Mouse (Mus musculus) ovary, postnatal 14 days (tissue): ENCODE measurements around the gene Kcnh5.

Experiments
- DNase-seq: peaks from one replicate; pipeline ENCODE4 v3.0.0; 2022; ENCODE audit warnings: low spot score

Gene Kcnh5

DNA sequence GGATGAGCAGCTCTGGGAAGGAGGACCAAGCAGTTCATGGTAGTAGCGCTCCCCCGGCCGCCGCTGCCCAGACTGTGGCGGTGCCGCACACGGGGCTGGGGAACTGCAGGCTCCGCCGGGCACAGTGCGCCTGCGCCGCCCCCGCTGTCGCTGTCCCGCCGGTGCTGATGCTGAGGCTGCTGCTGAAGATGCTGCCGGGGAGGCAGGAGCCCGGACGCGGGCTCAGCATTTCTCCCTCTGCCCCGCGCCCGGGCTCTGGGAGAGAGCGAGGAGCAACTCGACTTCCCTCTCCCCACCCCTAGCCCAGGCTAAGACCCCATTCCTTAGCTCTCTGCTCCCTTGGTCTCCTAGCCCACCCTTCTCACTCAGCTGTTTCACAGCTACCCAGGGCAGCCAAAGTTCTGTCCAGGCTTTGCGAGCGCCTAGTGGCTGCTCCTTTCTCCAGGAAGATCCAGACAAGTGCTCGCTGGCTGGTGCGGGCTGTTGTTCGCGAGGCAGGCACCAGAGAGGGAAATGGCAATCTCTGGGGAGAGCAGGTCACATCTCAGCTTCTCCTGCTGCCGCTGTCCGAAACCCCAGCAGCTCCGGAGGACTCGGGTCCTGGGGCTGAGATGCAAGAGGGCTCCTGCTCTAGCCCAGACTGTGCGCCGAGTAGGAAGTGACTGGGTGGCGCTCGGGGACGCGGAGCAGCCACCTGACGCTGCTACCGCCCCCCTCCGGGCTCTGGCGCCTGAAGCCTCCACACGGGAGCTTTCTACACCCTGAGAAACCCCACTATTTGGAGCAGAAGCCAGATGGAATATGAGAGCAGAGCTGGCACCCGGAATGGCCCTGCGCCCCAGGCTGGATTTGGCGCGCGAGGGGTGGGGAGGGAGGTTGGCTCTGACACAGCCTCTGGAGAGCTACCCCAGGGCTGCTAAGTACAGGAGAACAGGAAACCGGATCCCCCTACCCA, at the start of gene Kcnh5:
Gene Kcnh5 (minus strand): TSS at position 642 of the 955 bp plus-strand sequence.
- DNase-seq, result peak; percentile 4

DNA sequence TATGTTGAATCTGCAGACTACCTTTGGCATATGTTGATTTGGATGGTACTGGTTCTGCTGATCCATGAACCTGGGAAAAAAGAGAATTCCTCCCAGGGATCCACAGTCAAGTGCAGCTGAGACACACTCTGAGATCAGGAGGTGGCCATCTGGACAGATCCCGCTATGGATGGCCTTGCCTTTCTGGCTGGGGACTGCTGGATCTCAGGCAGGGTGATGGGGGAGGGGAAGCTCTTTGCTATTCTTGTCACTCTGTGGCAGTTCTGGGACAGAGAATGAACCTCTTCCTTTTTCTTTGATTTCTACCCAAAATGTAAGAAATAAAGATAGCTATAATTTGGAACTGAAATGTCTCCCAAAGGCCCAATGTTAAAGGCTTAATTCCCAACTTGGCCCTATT, 46.8 kb upstream of the Kcnh5 start:
- DNase-seq, result no peak

DNA sequence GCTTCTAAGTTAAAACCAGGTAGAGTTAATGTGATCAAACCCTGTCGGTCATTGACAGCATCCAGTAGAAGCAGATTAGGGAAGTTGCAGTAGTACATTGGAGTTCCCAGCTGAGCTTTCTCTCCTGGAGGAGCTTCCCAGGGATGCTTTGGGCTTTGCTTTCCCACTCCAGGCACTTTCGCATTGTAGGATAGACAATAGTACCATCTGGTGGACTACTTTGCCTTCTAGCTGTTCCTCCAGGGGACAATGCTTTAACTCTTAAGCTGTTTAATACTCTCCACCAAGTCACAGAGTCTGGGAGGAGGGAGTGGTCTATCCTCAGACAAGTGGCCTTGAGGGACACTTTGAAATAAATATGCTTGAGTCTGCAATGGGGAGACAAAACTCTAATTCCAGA, 12.3 kb upstream of the Kcnh5 start:
- no peak for DNase-seq

GRCm38 (mm10) chr12:75182646-75183045, 5.5 kb upstream of the Kcnh5 start:
- DNase-seq, result no peak

DNA sequence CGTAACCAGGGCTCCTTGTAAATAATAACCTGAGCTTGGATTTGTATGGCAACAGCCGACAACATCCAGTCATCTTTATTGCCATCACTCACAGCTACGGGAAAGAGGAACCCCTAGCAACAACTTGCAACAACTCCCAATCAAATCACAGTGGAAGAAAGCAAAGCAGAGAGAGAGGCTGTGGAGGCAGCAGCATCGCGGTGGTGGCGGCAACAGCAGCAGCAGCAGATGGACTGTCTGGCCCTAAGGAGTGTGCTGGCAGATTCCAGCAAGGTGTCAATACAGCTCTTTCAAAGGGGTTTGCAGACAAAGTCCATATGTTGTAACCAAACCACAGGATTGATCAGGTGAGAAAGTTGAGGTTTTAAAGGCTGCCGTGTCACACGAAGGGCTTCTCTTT, 2.4 kb upstream of the Kcnh5 start:
- DNase-seq, result no peak

GRCm38 (mm10) chr12:75177646-75178030, 506 bp upstream of the Kcnh5 start:
- DNase-seq, result no peak

- DNase-seq, result no peak
Observed at GRCm38 (mm10) chr12:75175931-75176565, 1.1 kb downstream of the Kcnh5 start.

GRCm38 (mm10) chr12:75170970-75171369, 6.2 kb downstream of the Kcnh5 start:
- DNase-seq, result no peak

DNA sequence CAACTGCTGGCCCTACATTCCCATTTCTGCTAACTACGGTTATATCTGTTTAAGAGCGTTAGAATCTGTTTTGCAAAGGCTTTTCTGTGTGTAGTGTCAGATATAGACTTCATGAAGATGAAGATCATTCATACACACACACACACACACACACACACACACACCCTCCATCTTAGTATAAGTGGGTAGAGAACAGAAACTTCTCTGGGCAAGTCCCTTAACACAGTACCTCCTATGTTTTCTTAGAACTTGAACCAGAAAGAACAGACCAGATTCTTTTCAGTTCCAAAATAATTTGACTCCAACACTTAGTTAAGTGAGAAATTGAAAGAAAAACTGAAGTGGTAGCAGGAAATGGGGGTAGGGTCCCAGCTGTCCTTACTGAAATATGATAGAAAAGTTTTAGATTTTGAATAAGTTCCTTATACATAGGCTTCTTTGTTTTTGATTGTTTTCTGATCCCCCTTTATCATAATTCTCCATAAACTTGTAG, 24.0 kb downstream of the Kcnh5 start:
- no peak for DNase-seq

DNA sequence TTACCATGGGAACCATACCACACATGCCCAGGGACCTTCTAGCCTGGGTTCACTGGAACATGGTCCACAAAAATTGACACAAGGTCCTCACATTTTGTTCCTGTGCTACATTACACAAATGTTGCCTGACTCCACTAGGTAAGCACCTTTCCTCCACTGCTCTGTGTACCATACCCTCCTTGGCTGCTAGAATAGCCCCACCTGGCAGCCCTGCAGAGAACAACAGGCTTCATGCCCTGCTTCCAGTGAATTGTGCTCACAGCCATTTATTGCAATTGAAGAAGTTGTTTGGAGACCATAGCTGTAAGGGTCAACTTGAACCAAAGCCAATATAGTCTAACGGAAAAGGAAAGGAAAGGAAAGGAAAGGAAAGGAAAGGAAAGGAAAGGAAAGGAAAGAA, 37.3 kb downstream of the Kcnh5 start:
- DNase-seq, result no peak

DNA sequence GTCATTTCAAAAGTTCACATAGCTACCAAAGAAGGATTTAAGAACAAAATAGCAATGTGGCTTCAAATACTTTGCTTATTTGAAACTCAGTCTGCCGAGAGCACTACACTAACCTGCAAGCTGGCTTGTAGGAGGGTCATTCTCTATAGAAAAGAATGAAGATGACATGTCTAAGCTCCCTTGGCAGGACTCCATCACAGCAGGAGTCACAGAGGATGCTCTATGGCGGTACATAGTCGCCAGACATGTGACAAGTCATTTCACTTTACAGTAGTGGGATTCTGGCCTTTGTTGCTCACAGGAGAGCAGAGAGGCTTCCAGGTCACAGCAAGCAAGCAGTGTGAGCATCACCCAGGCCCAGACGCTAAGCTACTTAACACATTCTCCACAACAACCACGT, 85.2 kb downstream of the Kcnh5 start:
- DNase-seq, result no peak

DNA sequence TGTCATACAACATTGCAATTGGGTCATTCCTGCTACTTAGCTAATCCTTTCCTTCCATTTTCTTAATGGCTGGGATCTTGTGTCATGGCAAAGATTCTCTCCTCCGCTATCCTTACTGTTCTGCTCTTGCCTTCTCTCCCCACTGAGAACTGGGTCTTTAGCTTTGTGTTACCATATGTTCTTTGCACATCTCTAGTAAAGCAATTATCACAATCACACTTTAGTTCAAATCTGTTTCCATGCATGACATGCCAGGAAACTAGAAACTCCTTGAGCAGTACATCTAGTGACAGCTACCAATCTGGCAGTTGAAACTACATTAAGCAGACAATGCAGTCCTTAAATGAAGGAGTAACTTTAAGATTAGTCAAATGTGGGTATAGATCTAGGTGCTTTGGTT, 86.2 kb downstream of the Kcnh5 start:
- DNase-seq, result no peak

GRCm38 (mm10) chr12:75077175-75077574, 100.0 kb downstream of the Kcnh5 start:
- DNase-seq, result no peak

DNA sequence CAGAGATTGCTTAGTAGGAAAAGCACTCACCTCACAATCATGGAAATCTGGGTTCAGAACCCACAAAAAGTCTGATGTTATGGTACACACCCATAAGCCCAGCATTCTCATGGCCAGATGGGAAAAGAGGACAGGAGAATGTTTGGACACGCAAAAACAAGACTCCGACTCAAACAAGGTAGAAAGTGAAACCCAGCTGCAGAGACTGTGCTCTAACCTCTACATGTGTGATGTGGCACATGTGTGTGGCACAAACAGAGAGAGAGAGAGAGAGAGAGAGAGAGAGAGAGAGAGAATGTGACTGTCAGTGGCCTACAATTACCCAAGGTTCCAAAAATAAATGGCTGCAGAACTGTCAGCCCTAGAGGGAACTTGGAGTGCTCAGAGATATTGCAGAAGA, 106.1 kb downstream of the Kcnh5 start:
- no peak for DNase-seq

DNA sequence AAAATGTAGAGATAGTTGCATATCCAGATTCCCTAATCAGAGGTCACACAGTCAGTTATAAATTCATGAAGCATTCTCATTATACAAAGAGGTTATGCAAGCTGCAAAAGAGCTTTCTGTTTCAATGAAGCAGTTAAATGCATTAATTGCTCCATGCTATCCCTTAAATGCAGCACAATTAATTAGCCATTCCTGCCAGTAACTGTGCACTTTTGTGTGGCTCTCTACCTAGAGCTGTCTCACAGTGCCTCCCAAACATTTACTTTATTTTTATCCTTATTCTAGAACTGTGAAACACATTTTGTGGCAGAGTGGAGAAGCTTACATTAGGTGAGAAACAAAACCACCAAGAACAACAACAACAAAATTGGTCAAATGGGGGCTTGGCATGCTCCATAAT, 114.6 kb downstream of the Kcnh5 start:
- no peak for DNase-seq

- DNase-seq, result peak; percentile 8
Observed at GRCm38 (mm10) chr12:75061731-75062130, 115.4 kb downstream of the Kcnh5 start.

DNA sequence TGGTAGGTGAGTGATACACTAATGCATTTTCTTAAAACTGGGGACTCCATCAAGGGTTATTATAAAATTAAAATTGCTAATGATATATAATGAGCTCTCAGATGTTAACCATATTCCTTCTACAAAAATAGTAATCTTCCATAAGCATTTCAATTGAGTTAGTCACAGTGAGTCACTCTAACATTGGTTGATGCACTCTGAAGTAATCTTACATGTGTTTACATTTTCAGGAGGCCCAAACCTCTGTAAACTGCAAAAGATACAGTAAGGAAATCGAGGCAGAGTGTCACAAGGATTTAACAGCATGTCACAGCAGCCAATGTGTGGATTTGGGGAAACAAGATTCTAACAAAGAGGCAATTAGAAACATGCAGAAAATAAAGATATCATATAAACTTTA, 123.4 kb downstream of the Kcnh5 start:
- no peak for DNase-seq

GRCm38 (mm10) chr12:75036694-75037093, 140.4 kb downstream of the Kcnh5 start:
- no peak for DNase-seq

GRCm38 (mm10) chr12:75031970-75032864, 144.9 kb downstream of the Kcnh5 start:
- DNase-seq, result no peak

GRCm38 (mm10) chr12:74971187-74971586, 205.9 kb downstream of the Kcnh5 start:
- no peak for DNase-seq

DNA sequence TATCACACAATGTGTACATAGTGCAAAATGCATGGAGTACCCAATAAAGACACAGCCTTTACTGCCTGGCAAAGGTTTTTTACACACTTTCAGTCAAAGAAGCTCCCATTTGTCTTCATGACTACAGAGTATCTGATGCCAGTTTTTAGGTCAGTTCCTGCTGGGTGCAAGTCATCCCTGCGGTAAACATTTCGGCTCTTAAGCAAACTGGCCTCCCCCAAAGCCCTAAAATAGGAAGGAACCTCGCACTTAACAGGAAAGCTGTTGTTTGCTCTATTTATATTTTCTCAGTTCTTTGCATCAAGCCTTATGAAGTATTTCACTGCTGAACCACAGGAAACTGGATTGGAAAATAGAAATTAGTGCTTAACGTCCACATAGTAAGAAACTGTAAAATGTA, 207.7 kb downstream of the Kcnh5 start:
- DNase-seq, result no peak

- DNase-seq, result no peak
Observed at GRCm38 (mm10) chr12:74966266-74966665, 210.9 kb downstream of the Kcnh5 start.
